Mouse (Mus musculus): ENCODE data around the gene Ahcyl2. TPM values are rescaled to one million over a fixed set of nuclear protein-coding genes. Genes with fewer than 3 reads are reported as not detected.

Ahcyl2 gene
- polyA plus RNA-seq, 1 experiment from 2014 or later = 54.6 TPM

DNA sequence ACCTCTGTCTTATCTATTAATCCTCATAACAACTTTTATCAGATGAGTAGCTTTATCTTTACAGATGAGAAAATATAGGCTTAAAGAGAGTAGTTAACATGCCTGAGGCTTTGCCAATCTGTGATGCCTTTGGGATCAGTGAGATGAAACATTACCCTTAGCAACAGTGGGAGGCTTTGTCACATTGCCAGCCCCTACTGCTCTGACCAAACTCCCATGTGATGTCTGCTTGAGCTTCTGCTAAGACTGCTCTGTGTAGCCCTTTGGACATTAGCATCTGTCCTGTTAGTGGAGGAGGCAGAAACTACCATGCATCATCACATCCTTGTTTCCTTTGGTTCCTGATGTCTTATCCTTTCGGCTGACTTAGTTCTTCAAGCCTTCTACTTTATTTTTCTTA is 7.8 kb downstream of the Ahcyl2 start:
- ATAC-seq (ENCODE audit: low FRiP score, low TSS enrichment) (no peak), DNase-seq (ENCODE audit: low spot score) (no peak)
- Histone ChIP-seq H3K27me3 (ENCODE audit: control insufficient read depth, insufficient read depth, low read length) (no peaks in the 10 kb centered on the region), H3K27ac (replicated peaks) (no peak overlapping the region), H3K9ac (ENCODE audit: low read length) (no peak overlapping the region), H3K9me3 (ENCODE audit: control insufficient read depth, low read length) (no peaks in the 10 kb centered on the region), H3K4me3 (ENCODE audit: low read depth, low read length) (no peak overlapping the region), H3K36me3 (ENCODE audit: control insufficient read depth, insufficient read depth, low read length) (no peaks in the 10 kb centered on the region), H3K4me2 (replicated peaks; ENCODE audit: low read depth) (no peak overlapping the region), H3K4me1 (replicated peaks; ENCODE audit: control insufficient read depth, insufficient read depth) (no peaks in the 10 kb centered on the region)
- WGBS = 88% methylated on average over 1 of the region's 1 CpGs
- TF ChIP-seq EP300 (optimal IDR thresholded peaks at IDR 0.05) (no peak), CTCF (IDR thresholded peaks at IDR 0.05; ENCODE audit: low read depth) (no peak)

GRCm38 (mm10) chr6:29776542-29777237 is 8.9 kb downstream of the Ahcyl2 start:
- WGBS = 82% methylated on average over 4 of the region's 4 CpGs
- no peak overlapping the region for H3K4me3 ChIP-seq (ENCODE audit: low read depth, low read length)
- H3K4me1 ChIP-seq (replicated peaks; ENCODE audit: control insufficient read depth, insufficient read depth) = no peaks in the 10 kb centered on the region
- H3K36me3 ChIP-seq (ENCODE audit: control insufficient read depth, insufficient read depth, low read length) = no peaks in the 10 kb centered on the region
- DNase-seq (ENCODE audit: low spot score) (no peak), ATAC-seq (ENCODE audit: low FRiP score, low TSS enrichment) (no peak)
- no peak overlapping the region for H3K9ac ChIP-seq (ENCODE audit: low read length)
- TF ChIP-seq CTCF (IDR thresholded peaks at IDR 0.05; ENCODE audit: low read depth) (no peak), EP300 (optimal IDR thresholded peaks at IDR 0.05) (no peak)
- H3K27me3 ChIP-seq (ENCODE audit: control insufficient read depth, insufficient read depth, low read length) = no peaks in the 10 kb centered on the region
- H3K27ac ChIP-seq (replicated peaks) = no peak overlapping the region
- H3K4me2 ChIP-seq (replicated peaks; ENCODE audit: low read depth) = no peak overlapping the region
- H3K9me3 ChIP-seq (ENCODE audit: control insufficient read depth, low read length) = no peaks in the 10 kb centered on the region

DNA sequence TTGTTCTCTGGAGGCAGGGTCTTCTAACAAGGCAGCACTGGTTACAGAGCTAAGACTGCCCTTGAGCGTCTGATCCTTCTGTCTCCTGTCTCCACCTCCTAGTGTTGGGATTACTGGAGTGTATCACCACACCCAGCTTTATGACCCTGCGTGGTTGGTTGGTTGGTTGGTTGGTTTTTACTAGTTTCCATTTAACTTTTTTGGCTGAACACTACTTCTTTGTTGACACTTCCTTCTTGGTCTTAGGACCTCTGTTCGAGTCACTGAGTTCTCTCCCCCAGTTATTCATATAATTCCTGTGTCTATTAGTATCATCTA is 9.4 kb downstream of the Ahcyl2 start:
- no peaks in the 10 kb centered on the region for H3K36me3 ChIP-seq (ENCODE audit: control insufficient read depth, insufficient read depth, low read length)
- TF ChIP-seq EP300 (optimal IDR thresholded peaks at IDR 0.05) (no peak), CTCF (IDR thresholded peaks at IDR 0.05; ENCODE audit: low read depth) (no peak)
- H3K27ac ChIP-seq (replicated peaks) = no peak overlapping the region
- no peak overlapping the region for H3K4me2 ChIP-seq (replicated peaks; ENCODE audit: low read depth)
- no peak overlapping the region for H3K9ac ChIP-seq (ENCODE audit: low read length)
- ATAC-seq (ENCODE audit: low FRiP score, low TSS enrichment) = no peak
- no peaks in the 10 kb centered on the region for H3K9me3 ChIP-seq (ENCODE audit: control insufficient read depth, low read length)
- no peak for DNase-seq (ENCODE audit: low spot score)
- WGBS = 80% methylated on average over 3 of the region's 3 CpGs
- H3K4me1 ChIP-seq (replicated peaks; ENCODE audit: control insufficient read depth, insufficient read depth) = no peaks in the 10 kb centered on the region
- no peak overlapping the region for H3K4me3 ChIP-seq (ENCODE audit: low read depth, low read length)
- H3K27me3 ChIP-seq (ENCODE audit: control insufficient read depth, insufficient read depth, low read length) = no peaks in the 10 kb centered on the region

GRCm38 (mm10) chr6:29780082-29780481 is 12.3 kb downstream of the Ahcyl2 start:
- Histone ChIP-seq H3K9ac (ENCODE audit: low read length) (no peak overlapping the region), H3K4me3 (ENCODE audit: low read depth, low read length) (no peak overlapping the region), H3K4me2 (replicated peaks; ENCODE audit: low read depth) (no peak overlapping the region), H3K9me3 (ENCODE audit: control insufficient read depth, low read length) (no peaks in the 10 kb centered on the region), H3K27ac (replicated peaks) (no peak overlapping the region), H3K36me3 (ENCODE audit: control insufficient read depth, insufficient read depth, low read length) (no peaks in the 10 kb centered on the region), H3K27me3 (ENCODE audit: control insufficient read depth, insufficient read depth, low read length) (no peaks in the 10 kb centered on the region), H3K4me1 (replicated peaks; ENCODE audit: control insufficient read depth, insufficient read depth) (no peaks in the 10 kb centered on the region)
- no peak for TF ChIP-seq CTCF (IDR thresholded peaks at IDR 0.05; ENCODE audit: low read depth)
- TF ChIP-seq EP300 (optimal IDR thresholded peaks at IDR 0.05) = no peak
- ATAC-seq (ENCODE audit: low FRiP score, low TSS enrichment) = no peak
- no peak for DNase-seq (ENCODE audit: low spot score)

- 90% methylated on average over 2 of the region's 2 CpGs for WGBS
- H3K27me3 ChIP-seq (ENCODE audit: control insufficient read depth, insufficient read depth, low read length) = no peaks in the 10 kb centered on the region
- no peaks in the 10 kb centered on the region for H3K36me3 ChIP-seq (ENCODE audit: control insufficient read depth, insufficient read depth, low read length)
- no peak for TF ChIP-seq EP300 (optimal IDR thresholded peaks at IDR 0.05)
- TF ChIP-seq CTCF (IDR thresholded peaks at IDR 0.05; ENCODE audit: low read depth) = no peak
- H3K4me2 ChIP-seq (replicated peaks; ENCODE audit: low read depth) = no peak overlapping the region
- DNase-seq (ENCODE audit: low spot score) = no peak
- ATAC-seq (ENCODE audit: low FRiP score, low TSS enrichment) = no peak
- H3K9ac ChIP-seq (ENCODE audit: low read length) = no peak overlapping the region
- no peaks in the 10 kb centered on the region for H3K9me3 ChIP-seq (ENCODE audit: control insufficient read depth, low read length)
- H3K4me3 ChIP-seq (ENCODE audit: low read depth, low read length) = no peak overlapping the region
- H3K4me1 ChIP-seq (replicated peaks; ENCODE audit: control insufficient read depth, insufficient read depth) = no peaks in the 10 kb centered on the region
- H3K27ac ChIP-seq (replicated peaks) = no peak overlapping the region
Observed at GRCm38 (mm10) chr6:29780571-29780970, 12.8 kb downstream of the Ahcyl2 start.

GRCm38 (mm10) chr6:29782239-29782638 is 14.4 kb downstream of the Ahcyl2 start:
- no peak overlapping the region for H3K27ac ChIP-seq (replicated peaks)
- no peaks in the 10 kb centered on the region for H3K4me1 ChIP-seq (replicated peaks; ENCODE audit: control insufficient read depth, insufficient read depth)
- H3K36me3 ChIP-seq (ENCODE audit: control insufficient read depth, insufficient read depth, low read length) = no peaks in the 10 kb centered on the region
- DNase-seq (ENCODE audit: low spot score) (no peak), ATAC-seq (ENCODE audit: low FRiP score, low TSS enrichment) (no peak)
- TF ChIP-seq CTCF (IDR thresholded peaks at IDR 0.05; ENCODE audit: low read depth) = no peak
- TF ChIP-seq EP300 (optimal IDR thresholded peaks at IDR 0.05) = no peak
- no peaks in the 10 kb centered on the region for H3K27me3 ChIP-seq (ENCODE audit: control insufficient read depth, insufficient read depth, low read length)
- H3K4me2 ChIP-seq (replicated peaks; ENCODE audit: low read depth) = no peak overlapping the region
- no peak overlapping the region for H3K9ac ChIP-seq (ENCODE audit: low read length)
- no peak overlapping the region for H3K4me3 ChIP-seq (ENCODE audit: low read depth, low read length)
- no peaks in the 10 kb centered on the region for H3K9me3 ChIP-seq (ENCODE audit: control insufficient read depth, low read length)
- WGBS = 66% methylated on average over 1 of the region's 1 CpGs

All from stomach, postnatal 0 days (tissue).